Mouse (Mus musculus) brain, adult 2 months (tissue): ENCODE results near the gene Nrl.
A peak's percentile ranks its signal among the peaks of the same experiment; 100 is the strongest.

Experiments
- DNase-seq: peaks from one replicate; pipeline ENCODE4 v3.0.0; 2011; ENCODE audit warnings: low read depth, low spot score

The Nrl gene

GRCm38 (mm10) chr14:55524785-55525184 is at the start of gene Nrl:
Gene Nrl (minus strand): TSS chr14:55524981.
- DNase-seq, result no peak

- no peak for DNase-seq
Measured at GRCm38 (mm10) chr14:55571760-55572159, 47.0 kb upstream of the Nrl start.

- DNase-seq, result no peak
Measured at GRCm38 (mm10) chr14:55570588-55570987, 45.8 kb upstream of the Nrl start.

- DNase-seq, result no peak
Measured at GRCm38 (mm10) chr14:55567496-55567895, 42.7 kb upstream of the Nrl start.

GRCm38 (mm10) chr14:55565748-55566147 is 41.0 kb upstream of the Nrl start:
- DNase-seq, result no peak

GRCm38 (mm10) chr14:55563249-55563648 is 38.5 kb upstream of the Nrl start:
- no peak for DNase-seq

GRCm38 (mm10) chr14:55561860-55562259 is 37.1 kb upstream of the Nrl start:
- DNase-seq, result no peak

- DNase-seq, result peak; percentile 100
Measured at GRCm38 (mm10) chr14:55560202-55561073, 35.7 kb upstream of the Nrl start, which contains the start of gene A730061H03Rik. Gene A730061H03Rik (minus strand): TSS chr14:55560406.

- peak; percentile 97 for DNase-seq
Measured at GRCm38 (mm10) chr14:55559799-55560201, 35.0 kb upstream of the Nrl start, which contains the start of gene Dcaf11. Gene Dcaf11 (plus strand): TSS chr14:55560006.

GRCm38 (mm10) chr14:55558740-55559448 is 34.1 kb upstream of the Nrl start:
- DNase-seq, result no peak

GRCm38 (mm10) chr14:55557587-55557986 is 32.8 kb upstream of the Nrl start:
- DNase-seq, result no peak

GRCm38 (mm10) chr14:55557003-55557402 is 32.2 kb upstream of the Nrl start:
- DNase-seq, result peak; percentile 89

- DNase-seq, result no peak
Measured at GRCm38 (mm10) chr14:55555788-55556187, 31.0 kb upstream of the Nrl start.

- no peak for DNase-seq
Measured at GRCm38 (mm10) chr14:55554635-55555034, 29.9 kb upstream of the Nrl start.

- DNase-seq, result no peak
Measured at GRCm38 (mm10) chr14:55551794-55552193, 27.0 kb upstream of the Nrl start.

- no peak for DNase-seq
Measured at GRCm38 (mm10) chr14:55551347-55551746, 26.6 kb upstream of the Nrl start.

GRCm38 (mm10) chr14:55550191-55550590 is 25.4 kb upstream of the Nrl start:
- DNase-seq, result peak; percentile 56

GRCm38 (mm10) chr14:55544334-55544733 is 19.6 kb upstream of the Nrl start:
- peak; percentile 54 for DNase-seq

GRCm38 (mm10) chr14:55542268-55542667 is 17.5 kb upstream of the Nrl start:
- DNase-seq, result no peak

- peak; percentile 93 for DNase-seq
Measured at GRCm38 (mm10) chr14:55540787-55541321, 16.1 kb upstream of the Nrl start.

- DNase-seq, result peak; percentile 95
Measured at GRCm38 (mm10) chr14:55540067-55540786, 15.4 kb upstream of the Nrl start, which contains the start of gene Pck2. Gene Pck2 (plus strand): TSS chr14:55540266.
